Mouse (Mus musculus) hindbrain, embryonic 11.5 days (tissue): ENCODE data around the gene Timeless. TPM values are rescaled to one million over a fixed set of nuclear protein-coding genes. Genes with fewer than 3 reads are reported as not detected.

ENCODE experiments used
- ATAC-seq: fragments of 200-750 bp; cut with Nextera tagmentation; 2 replicates; pipeline ENCODE4 v1.8.0; 2017; ENCODE audit warnings: mild to moderate bottlenecking, moderate TSS enrichment, moderate library complexity; ENCODE audit not compliant: low FRiP score
- DNase-seq: peaks from one replicate; pipeline ENCODE4 v3.0.0-alpha.2; 2015; ENCODE audit warnings: low spot score
- H3K27ac ChIP-seq: fragments of 300-500 bp; sonication (generic); 2 replicates; pipeline ENCODE4 v1.5.1; 2014; ENCODE audit warnings: mild to moderate bottlenecking, low read depth, low read length
- H3K27me3 ChIP-seq: fragments of 300-500 bp; sonication (generic); 2 replicates; pipeline ENCODE4 v1.6.1; 2014; ENCODE audit warnings: mild to moderate bottlenecking, low read length, moderate library complexity, mixed read lengths; ENCODE audit not compliant: control insufficient read depth, insufficient read depth
- H3K36me3 ChIP-seq: fragments of 300-500 bp; sonication (generic); 2 replicates; pipeline ENCODE4 v1.6.1; 2014; ENCODE audit warnings: mild to moderate bottlenecking, low read length, moderate library complexity, mixed read lengths; ENCODE audit not compliant: control insufficient read depth, insufficient read depth
- H3K4me1 ChIP-seq: fragments of 300-500 bp; sonication (generic); replicated peaks from 2 replicates; pipeline ENCODE4 v1.6.1; 2014; ENCODE audit warnings: low read length, mixed read lengths; ENCODE audit not compliant: control insufficient read depth, insufficient read depth
- H3K4me2 ChIP-seq: fragments of 300-500 bp; sonication (generic); replicated peaks from 2 replicates; pipeline ENCODE4 v1.6.1; 2014; ENCODE audit warnings: mild to moderate bottlenecking, low read depth, low read length
- H3K4me3 ChIP-seq: fragments of 300-500 bp; sonication (generic); 2 replicates; pipeline ENCODE4 v1.5.1; 2014; ENCODE audit warnings: low read depth, low read length
- H3K9ac ChIP-seq: fragments of 300-500 bp; sonication (generic); 2 replicates; pipeline ENCODE4 v1.6.1; 2014; ENCODE audit warnings: low read depth, low read length
- H3K9me3 ChIP-seq: fragments of 300-500 bp; sonication (generic); 2 replicates; pipeline ENCODE4 v1.6.1; 2016; ENCODE audit warnings: low read length; ENCODE audit not compliant: control insufficient read depth
- WGBS: fragments of 180-500 bp; shearing (Covaris S2); extraction: QIAGEN DNeasy Blood & Tissue Kit; methylation state at CpG from one replicate; pipeline ENCODE4 v1.1.7; 2014; 5-methylcytosine and 5-hydroxymethylcytosine counted together
- polyA plus RNA-seq: library from polyadenylated mRNA; unstranded; fragments of >200 nt; fragmentation: Nextera tagmentation; extraction: Ambion mirVana; gene quantifications from 2 replicates; pipeline ENCODE4 v1.2.1, GENCODE M21; 2014

The Timeless gene
- polyA plus RNA-seq, 1 experiment from 2014 or later = 43.1 TPM

GRCm38 (mm10) chr10:128193113-128193512 is 38.8 kb upstream of the Timeless start:
- Histone ChIP-seq H3K27me3 (peaks cover 17% of the 10 kb centered on the region), H3K27ac (no peak overlapping the region), H3K36me3 (no peaks in the 10 kb centered on the region), H3K4me3 (no peak overlapping the region), H3K9me3 (no peaks in the 10 kb centered on the region), H3K9ac (no peak overlapping the region), H3K4me1 (no peaks in the 10 kb centered on the region; the same call in 1 of the 2 replicates), H3K4me2 (no peak overlapping the region)
- 94% methylated on average over 6 of the region's 6 CpGs for WGBS
- DNase-seq (no peak), ATAC-seq (no peak)

DNA sequence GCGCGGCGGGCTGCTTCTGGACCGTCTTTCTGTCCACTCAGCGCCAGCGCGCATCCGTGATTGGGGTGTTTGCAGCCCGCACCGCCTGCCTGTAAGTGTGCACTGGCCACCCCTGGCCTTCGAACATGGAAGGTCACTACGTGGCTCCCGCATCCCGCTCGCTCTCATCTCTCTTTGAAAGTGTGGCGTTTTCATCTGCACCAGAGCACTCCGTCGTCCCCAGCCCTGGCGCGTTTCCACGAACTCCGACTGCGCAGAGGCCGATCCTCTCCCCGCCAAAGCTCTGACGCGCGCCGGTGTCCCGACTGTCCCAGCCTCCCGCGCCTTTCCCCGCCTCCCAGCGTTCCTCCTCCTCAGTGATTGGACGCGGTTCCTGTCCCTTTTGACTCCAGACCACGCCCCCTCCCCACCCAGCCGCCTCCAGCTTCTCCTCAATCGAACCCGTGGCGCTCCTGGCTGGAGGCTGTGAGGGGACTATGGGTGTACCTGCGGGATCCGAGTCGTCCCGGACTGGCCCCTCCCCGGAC is 37.8 kb upstream of the Timeless start, which contains the start of gene Gls2:
Gene Gls2 (plus strand): TSS at position 434 of the 527 bp plus-strand sequence.
- H3K27ac ChIP-seq = no peak within 1 kb of the TSS
- 0% methylated on average over 44 of the region's 46 CpGs for WGBS

DNA sequence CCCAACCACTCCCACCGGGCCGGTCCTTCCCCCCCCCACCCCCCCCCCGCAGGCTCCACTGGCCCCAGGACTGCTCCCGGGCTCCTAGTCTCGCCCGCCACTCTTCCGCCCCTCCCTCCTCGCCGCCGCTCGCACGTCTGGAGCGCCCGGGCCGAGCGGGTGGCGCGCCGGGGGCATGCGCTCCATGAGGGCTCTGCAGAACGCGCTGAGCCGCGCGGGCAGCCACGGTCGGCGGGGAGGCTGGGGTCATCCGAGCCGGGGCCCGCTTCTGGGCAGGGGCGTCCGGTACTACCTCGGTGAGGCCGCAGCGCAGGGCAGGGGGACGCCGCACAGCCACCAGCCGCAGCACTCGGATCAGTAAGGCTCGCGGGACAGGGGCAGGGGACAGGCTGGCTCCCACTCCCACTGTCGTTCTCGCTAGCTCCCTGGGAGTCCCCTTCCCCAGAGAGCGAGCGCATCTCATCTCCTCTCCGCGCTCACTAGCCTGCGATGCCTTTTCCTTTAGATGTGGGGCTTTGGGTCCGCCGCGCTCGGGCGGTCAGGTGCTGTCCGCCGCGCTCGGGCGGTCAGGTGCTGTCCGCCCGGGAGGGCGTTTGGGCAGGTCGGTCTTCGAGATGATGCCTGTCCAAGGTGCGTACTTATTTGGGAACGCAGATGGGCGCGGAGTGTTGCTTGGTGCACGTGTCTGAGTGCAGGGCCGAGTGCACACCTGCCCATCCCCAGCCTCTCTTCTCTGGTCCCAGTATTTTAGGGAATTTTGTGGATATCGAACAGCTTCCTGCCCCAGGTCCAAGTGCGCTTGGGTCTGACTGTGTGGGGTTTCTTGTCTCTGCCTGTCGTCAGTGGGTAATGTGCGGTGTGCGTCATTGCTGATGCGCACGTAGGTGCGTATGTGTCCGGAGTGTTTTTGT is 37.1 kb upstream of the Timeless start:
- no peak for DNase-seq

More for the DNA sequence above, 37.8 kb upstream of the Timeless start, which contains the start of gene Gls2:
- DNase-seq = peak; percentile 99
- Histone ChIP-seq H3K4me1 (no peaks in the 10 kb centered on the region; the same call in 1 of the 2 replicates), H3K9ac (peak within 1 kb of the TSS; percentile 62), H3K27me3 (peaks cover 17% of the 10 kb centered on the region), H3K4me3 (peak within 1 kb of the TSS; percentile 60), H3K36me3 (no peaks in the 10 kb centered on the region), H3K9me3 (no peaks in the 10 kb centered on the region), H3K4me2 (peak within 1 kb of the TSS; percentile 99)
- peak; percentile 98 for ATAC-seq

GRCm38 (mm10) chr10:128201856-128202255 is 30.0 kb upstream of the Timeless start:
- H3K4me2 ChIP-seq = no peak overlapping the region
- H3K9me3 ChIP-seq = no peaks in the 10 kb centered on the region
- no peak overlapping the region for H3K4me3 ChIP-seq
- no peaks in the 10 kb centered on the region for H3K4me1 ChIP-seq
- WGBS = 71% methylated on average over 6 of the region's 6 CpGs
- no peak overlapping the region for H3K27ac ChIP-seq
- ATAC-seq (no peak), DNase-seq (no peak)
- no peaks in the 10 kb centered on the region for H3K27me3 ChIP-seq
- no peaks in the 10 kb centered on the region for H3K36me3 ChIP-seq
- H3K9ac ChIP-seq = no peak overlapping the region

More for the DNA sequence above, 37.1 kb upstream of the Timeless start:
- Histone ChIP-seq H3K9ac (peak overlapping the region; percentile 62), H3K27ac (no peak overlapping the region), H3K27me3 (peaks cover 17% of the 10 kb centered on the region), H3K4me3 (peak overlapping the region; percentile 60), H3K4me1 (no peaks in the 10 kb centered on the region; the same call in 1 of the 2 replicates), H3K9me3 (no peaks in the 10 kb centered on the region), H3K36me3 (no peaks in the 10 kb centered on the region), H3K4me2 (peak overlapping the region; percentile 99)
- WGBS = 2% methylated on average over 50 of the region's 79 CpGs
- peak; percentile 89 for ATAC-seq

GRCm38 (mm10) chr10:128204941-128205340 is 26.9 kb upstream of the Timeless start:
- no peak for DNase-seq
- Histone ChIP-seq H3K4me1 (no peaks in the 10 kb centered on the region), H3K27me3 (no peaks in the 10 kb centered on the region), H3K4me2 (no peak overlapping the region), H3K9me3 (no peaks in the 10 kb centered on the region), H3K27ac (no peak overlapping the region), H3K36me3 (no peaks in the 10 kb centered on the region), H3K9ac (no peak overlapping the region), H3K4me3 (no peak overlapping the region)
- ATAC-seq = no peak
- 86% methylated on average over 15 of the region's 15 CpGs for WGBS

GRCm38 (mm10) chr10:128208326-128208725 is 23.5 kb upstream of the Timeless start:
- ATAC-seq (no peak), DNase-seq (no peak)
- Histone ChIP-seq H3K4me2 (no peak overlapping the region), H3K36me3 (no peaks in the 10 kb centered on the region), H3K4me1 (peaks cover 6% of the 10 kb centered on the region; the same call in 1 of the 2 replicates), H3K27ac (no peak overlapping the region), H3K4me3 (no peak overlapping the region), H3K9me3 (no peaks in the 10 kb centered on the region), H3K9ac (no peak overlapping the region), H3K27me3 (no peaks in the 10 kb centered on the region)
- WGBS = 93% methylated on average over 10 of the region's 10 CpGs

- no peak overlapping the region for H3K4me2 ChIP-seq
- no peaks in the 10 kb centered on the region for H3K9me3 ChIP-seq
- ATAC-seq (no peak), DNase-seq (no peak)
- peaks cover 6% of the 10 kb centered on the region; the same call in 1 of the 2 replicates for H3K4me1 ChIP-seq
- WGBS = 91% methylated on average over 11 of the region's 11 CpGs
- no peaks in the 10 kb centered on the region for H3K36me3 ChIP-seq
- no peaks in the 10 kb centered on the region for H3K27me3 ChIP-seq
- H3K27ac ChIP-seq = no peak overlapping the region
- H3K9ac ChIP-seq = no peak overlapping the region
- no peak overlapping the region for H3K4me3 ChIP-seq
These were observed 22.4 kb upstream of the Timeless start for GRCm38 (mm10) chr10:128209311-128210009.

GRCm38 (mm10) chr10:128210131-128210530 is 21.7 kb upstream of the Timeless start:
- WGBS = 98% methylated on average over 2 of the region's 2 CpGs
- no peaks in the 10 kb centered on the region for H3K27me3 ChIP-seq
- no peaks in the 10 kb centered on the region for H3K9me3 ChIP-seq
- no peaks in the 10 kb centered on the region for H3K36me3 ChIP-seq
- H3K4me3 ChIP-seq = no peak overlapping the region
- no peak overlapping the region for H3K9ac ChIP-seq
- H3K4me1 ChIP-seq = peaks cover 6% of the 10 kb centered on the region; the same call in 1 of the 2 replicates
- no peak overlapping the region for H3K4me2 ChIP-seq
- no peak overlapping the region for H3K27ac ChIP-seq
- ATAC-seq (no peak), DNase-seq (no peak)
